Mouse (Mus musculus) neural tube, embryonic 15.5 days (tissue): Measurements from ENCODE around the gene Fam221b. TPM values are rescaled to one million over a fixed set of nuclear protein-coding genes. Genes with fewer than 3 reads are reported as not detected.

ENCODE experiments used
- ATAC-seq: fragments of 200-750 bp; cut with Nextera tagmentation; 2 replicates; pipeline ENCODE4 v1.8.0; 2017; ENCODE audit warnings: mild to moderate bottlenecking, moderate TSS enrichment, moderate library complexity; ENCODE audit not compliant: low FRiP score
- H3K27ac ChIP-seq: fragments of 300-500 bp; sonication (generic); replicated peaks from 2 replicates; pipeline ENCODE4 v1.5.1; 2015; ENCODE audit warnings: mild to moderate bottlenecking, inconsistent platforms
- H3K27me3 ChIP-seq: fragments of 300-500 bp; sonication (generic); replicated peaks from 2 replicates; pipeline ENCODE4 v1.6.1; 2015; ENCODE audit warnings: inconsistent platforms
- H3K36me3 ChIP-seq: fragments of 300-500 bp; sonication (generic); 2 replicates; pipeline ENCODE4 v1.6.1; 2015; ENCODE audit warnings: inconsistent platforms
- H3K4me1 ChIP-seq: fragments of 300-500 bp; sonication (generic); 2 replicates; pipeline ENCODE4 v1.6.1; 2015; ENCODE audit warnings: inconsistent platforms
- H3K4me2 ChIP-seq: fragments of 300-500 bp; sonication (generic); 2 replicates; pipeline ENCODE4 v1.6.1; 2015; ENCODE audit warnings: inconsistent platforms, mild to moderate bottlenecking, moderate library complexity
- H3K4me3 ChIP-seq: fragments of 300-500 bp; sonication (generic); replicated peaks from 2 replicates; pipeline ENCODE4 v1.5.1; 2015; ENCODE audit warnings: mild to moderate bottlenecking, inconsistent platforms
- H3K9ac ChIP-seq: fragments of 300-500 bp; sonication (generic); replicated peaks from 2 replicates; pipeline ENCODE4 v1.6.1; 2015; ENCODE audit warnings: mild to moderate bottlenecking, inconsistent platforms
- H3K9me3 ChIP-seq: fragments of 300-500 bp; sonication (generic); replicated peaks from 2 replicates; pipeline ENCODE4 v1.6.1; 2016; ENCODE audit warnings: inconsistent platforms
- WGBS: fragments of 180-500 bp; shearing (Covaris S2); methylation state at CpG from one replicate; pipeline ENCODE4 v1.1.7; 2015; ENCODE audit warnings: mixed read lengths; 5-methylcytosine and 5-hydroxymethylcytosine counted together
- polyA plus RNA-seq: library from polyadenylated mRNA; unstranded; fragments of >200 nt; fragmentation: Nextera tagmentation; extraction: Ambion mirVana; gene quantifications from 2 replicates; pipeline ENCODE4 v1.2.1, GENCODE M21; 2015

Gene Fam221b
- polyA plus RNA-seq = 1.5 and 1.6 TPM in 2 replicates

- Histone ChIP-seq H3K27me3 (peaks cover 12% of the 10 kb centered on the region), H3K9me3 (no peaks in the 10 kb centered on the region), H3K4me2 (peak within 1 kb of the TSS; percentile 92), H3K4me3 (peak within 1 kb of the TSS; percentile 87), H3K36me3 (peaks cover 1% of the 10 kb centered on the region; the same call in 1 of the 2 replicates), H3K4me1 (peaks cover 47% of the 10 kb centered on the region), H3K9ac (peak within 1 kb of the TSS; percentile 84), H3K27ac (peak within 1 kb of the TSS; percentile 72)
- 1% methylated on average over 36 of the region's 41 CpGs for WGBS
- peak; percentile 94 for ATAC-seq
Observed at GRCm38 (mm10) chr4:43668782-43669427, at the start of gene Fam221b, which contains the start of gene Tmem8b. Gene Fam221b, minus strand, starts transcription at chr4:43669145. Gene Tmem8b, plus strand, starts transcription at chr4:43668971.

- no peak for ATAC-seq
- Histone ChIP-seq H3K27me3 (0 out of 2 replicates have a peak, but pooled peaks cover 5% of the 10 kb centered on the region), H3K27ac (no peak overlapping the region), H3K36me3 (no peaks in the 10 kb centered on the region), H3K4me1 (no peaks in the 10 kb centered on the region), H3K9me3 (no peaks in the 10 kb centered on the region), H3K4me3 (no peak overlapping the region), H3K4me2 (no peak overlapping the region), H3K9ac (no peak overlapping the region)
- WGBS = 43% methylated on average over 7 of the region's 7 CpGs
Observed at GRCm38 (mm10) chr4:43713652-43714219, 44.8 kb upstream of the Fam221b start.

- H3K9me3 ChIP-seq = no peaks in the 10 kb centered on the region
- no peaks in the 10 kb centered on the region for H3K4me1 ChIP-seq
- H3K27me3 ChIP-seq = 0 out of 2 replicates have a peak, but pooled peaks cover 5% of the 10 kb centered on the region
- H3K36me3 ChIP-seq = no peaks in the 10 kb centered on the region
- H3K4me3 ChIP-seq = no peak overlapping the region
- H3K9ac ChIP-seq = no peak overlapping the region
- no peak for ATAC-seq
- H3K4me2 ChIP-seq = no peak overlapping the region
- WGBS = 1% methylated on average over 2 of the region's 2 CpGs
- H3K27ac ChIP-seq = no peak overlapping the region
Observed at GRCm38 (mm10) chr4:43711821-43712220, 42.9 kb upstream of the Fam221b start.

GRCm38 (mm10) chr4:43709869-43710268 lies 40.9 kb upstream of the Fam221b start, which contains the start of gene Olfr71:
Gene Olfr71, minus strand, starts transcription at chr4:43710255.
- no peaks in the 10 kb centered on the region for H3K9me3 ChIP-seq
- H3K27me3 ChIP-seq = 0 out of 2 replicates have a peak, but pooled peaks cover 3% of the 10 kb centered on the region
- no peak within 1 kb of the TSS for H3K27ac ChIP-seq
- no peak within 1 kb of the TSS for H3K4me3 ChIP-seq
- H3K9ac ChIP-seq = no peak within 1 kb of the TSS
- no peaks in the 10 kb centered on the region for H3K36me3 ChIP-seq
- WGBS = 81% methylated on average over 6 of the region's 6 CpGs
- ATAC-seq = no peak
- H3K4me1 ChIP-seq = no peaks in the 10 kb centered on the region
- H3K4me2 ChIP-seq = no peak within 1 kb of the TSS

- WGBS = 87% methylated on average over 13 of the region's 13 CpGs
- no peak for ATAC-seq
- H3K4me1 ChIP-seq = no peaks in the 10 kb centered on the region
- H3K27me3 ChIP-seq = 0 out of 2 replicates have a peak, but pooled peaks cover 3% of the 10 kb centered on the region
- no peaks in the 10 kb centered on the region for H3K9me3 ChIP-seq
- H3K4me2 ChIP-seq = no peak overlapping the region
- H3K36me3 ChIP-seq = no peaks in the 10 kb centered on the region
- no peak overlapping the region for H3K4me3 ChIP-seq
- H3K27ac ChIP-seq = no peak overlapping the region
- H3K9ac ChIP-seq = no peak overlapping the region
Observed at GRCm38 (mm10) chr4:43705991-43706390, 37.0 kb upstream of the Fam221b start.

- no peak for ATAC-seq
- Histone ChIP-seq H3K36me3 (no peaks in the 10 kb centered on the region), H3K4me3 (no peak overlapping the region), H3K4me2 (no peak overlapping the region), H3K9ac (no peak overlapping the region), H3K27me3 (no peaks in the 10 kb centered on the region), H3K4me1 (no peaks in the 10 kb centered on the region), H3K9me3 (no peaks in the 10 kb centered on the region), H3K27ac (no peak overlapping the region)
- WGBS = 70% methylated on average over 8 of the region's 8 CpGs
Observed at GRCm38 (mm10) chr4:43703851-43704250, 34.9 kb upstream of the Fam221b start.

- H3K27ac ChIP-seq = no peak overlapping the region
- no peak overlapping the region for H3K4me3 ChIP-seq
- ATAC-seq = no peak
- no peak overlapping the region for H3K4me2 ChIP-seq
- no peak overlapping the region for H3K9ac ChIP-seq
- no peaks in the 10 kb centered on the region for H3K4me1 ChIP-seq
- H3K9me3 ChIP-seq = no peaks in the 10 kb centered on the region
- WGBS = 77% methylated on average over 6 of the region's 6 CpGs
- no peaks in the 10 kb centered on the region for H3K27me3 ChIP-seq
- H3K36me3 ChIP-seq = no peaks in the 10 kb centered on the region
Observed at GRCm38 (mm10) chr4:43703439-43703838, 34.5 kb upstream of the Fam221b start.

- Histone ChIP-seq H3K36me3 (no peaks in the 10 kb centered on the region), H3K9ac (no peak within 1 kb of the TSS), H3K4me1 (no peaks in the 10 kb centered on the region), H3K27me3 (no peaks in the 10 kb centered on the region), H3K4me2 (no peak within 1 kb of the TSS), H3K4me3 (no peak within 1 kb of the TSS), H3K9me3 (no peaks in the 10 kb centered on the region), H3K27ac (no peak within 1 kb of the TSS)
- no peak for ATAC-seq
- WGBS = 88% methylated on average over 6 of the region's 6 CpGs
Observed at GRCm38 (mm10) chr4:43700707-43701106, 31.8 kb upstream of the Fam221b start, which contains the start of gene Olfr70. Gene Olfr70, minus strand, starts transcription at chr4:43700807.

- no peak for ATAC-seq
- H3K27ac ChIP-seq = no peak overlapping the region
- no peak overlapping the region for H3K4me3 ChIP-seq
- 72% methylated on average over 13 of the region's 13 CpGs for WGBS
- H3K4me2 ChIP-seq = no peak overlapping the region
- no peak overlapping the region for H3K9ac ChIP-seq
- no peaks in the 10 kb centered on the region for H3K4me1 ChIP-seq
- H3K27me3 ChIP-seq = no peaks in the 10 kb centered on the region
- peaks cover under 1% of the 10 kb centered on the region; the same call in 1 of the 2 replicates for H3K36me3 ChIP-seq
- no peaks in the 10 kb centered on the region for H3K9me3 ChIP-seq
Observed at GRCm38 (mm10) chr4:43696561-43696960, 27.6 kb upstream of the Fam221b start.

GRCm38 (mm10) chr4:43695249-43695671 lies 26.3 kb upstream of the Fam221b start:
- Histone ChIP-seq H3K27me3 (no peaks in the 10 kb centered on the region), H3K36me3 (peaks cover 7% of the 10 kb centered on the region), H3K4me1 (no peaks in the 10 kb centered on the region), H3K4me3 (no peak overlapping the region), H3K9ac (no peak overlapping the region), H3K4me2 (no peak overlapping the region), H3K9me3 (no peaks in the 10 kb centered on the region), H3K27ac (no peak overlapping the region)
- ATAC-seq = no peak; the same call in 1 of the 2 replicates
- WGBS = 33% methylated on average over 9 of the region's 9 CpGs

GRCm38 (mm10) chr4:43694439-43695248 lies 25.7 kb upstream of the Fam221b start:
- no peaks in the 10 kb centered on the region for H3K27me3 ChIP-seq
- H3K36me3 ChIP-seq = peaks cover 13% of the 10 kb centered on the region
- H3K9ac ChIP-seq = no peak overlapping the region
- H3K4me2 ChIP-seq = no peak overlapping the region
- 94% methylated on average over 1 of the region's 1 CpGs for WGBS
- no peak for ATAC-seq
- H3K4me3 ChIP-seq = no peak overlapping the region
- H3K27ac ChIP-seq = no peak overlapping the region
- H3K4me1 ChIP-seq = no peaks in the 10 kb centered on the region
- no peaks in the 10 kb centered on the region for H3K9me3 ChIP-seq
